Mouse (Mus musculus) spleen, adult 2 months (tissue): ENCODE measurements around the gene Serpina3a. TPM values are rescaled to one million over a fixed set of nuclear protein-coding genes. Genes with fewer than 3 reads are reported as not detected.

ENCODE experiments used
- DNase-seq, 2 experiments: peaks; one replicate each; pipeline versions ENCODE4 v3.0.0 to v3.0.0-alpha.2; 2012 to 2021; ENCODE audit warnings: low spot score in 2 of 2, low read depth in 1 of 2
- H3K27ac ChIP-seq: fragments of 200-500 bp; 2 replicates; pipeline ENCODE4 v1.5.1; 2012; ENCODE audit warnings: low read length, inconsistent platforms; ENCODE audit not compliant: insufficient read depth
- H3K27me3 ChIP-seq: fragments of 200-500 bp; 2 replicates; pipeline ENCODE4 v1.6.1; 2012; ENCODE audit warnings: mild to moderate bottlenecking, moderate library complexity, low read length, inconsistent platforms; ENCODE audit not compliant: control insufficient read depth, insufficient read depth
- H3K36me3 ChIP-seq: fragments of 200-500 bp; 2 replicates; pipeline ENCODE4 v1.6.1; 2012; ENCODE audit warnings: mild to moderate bottlenecking, low read length, inconsistent platforms; ENCODE audit not compliant: control insufficient read depth, insufficient read depth
- H3K4me1 ChIP-seq: fragments of 200-500 bp; 2 replicates; pipeline ENCODE4 v1.6.1; 2011; ENCODE audit warnings: inconsistent platforms; ENCODE audit not compliant: control insufficient read depth, insufficient read depth, insufficient read length
- H3K4me3 ChIP-seq: fragments of 200-500 bp; 2 replicates; pipeline ENCODE4 v1.5.1; 2011; ENCODE audit warnings: mild to moderate bottlenecking, inconsistent platforms; ENCODE audit not compliant: insufficient read depth, insufficient read length; ENCODE audit errors: extremely low read depth
- CTCF ChIP-seq: fragments of 200-500 bp; IDR thresholded peaks from 2 replicates; pipeline ENCODE4 v1.5.1; 2011; ENCODE audit warnings: mild to moderate bottlenecking, inconsistent platforms; ENCODE audit not compliant: insufficient read depth, insufficient read length, insufficient replicate concordance; ENCODE audit errors: extremely low read depth
- POLR2A ChIP-seq: fragments of 200-500 bp; IDR thresholded peaks from 2 replicates; pipeline ENCODE4 v1.6.1; 2011; ENCODE audit warnings: low read depth, low read length, inconsistent platforms
- WGBS: fragments of 180-500 bp; shearing (Covaris S2); methylation state at CpG from one replicate; pipeline ENCODE4 v1.1.7; 2018; 5-methylcytosine and 5-hydroxymethylcytosine counted together
- polyA plus RNA-seq: library from polyadenylated mRNA; depleted of rRNA; stranded (reverse); fragments of >200 nt; gene quantifications from 2 replicates; pipeline ENCODE4 v1.2.3, GENCODE M21; 2012

The Serpina3a gene
- polyA plus RNA-seq, 1 experiment, result not detected

- H3K36me3 ChIP-seq, result no peaks in the 10 kb centered on the region
- DNase-seq, result no peak
- H3K27me3 ChIP-seq, result no peaks in the 10 kb centered on the region
- TF ChIP-seq CTCF (no peak), POLR2A (no peak)
- no peak overlapping the region for H3K4me3 ChIP-seq
- H3K4me1 ChIP-seq, result no peaks in the 10 kb centered on the region
- no peak overlapping the region for H3K27ac ChIP-seq
- WGBS, result 87% methylated on average over 4 of the region's 4 CpGs
Measured at GRCm38 (mm10) chr12:104140543-104141103, 28.1 kb downstream of the Serpina3a start.

GRCm38 (mm10) chr12:104141506-104141905, 29.0 kb downstream of the Serpina3a start:
- Histone ChIP-seq H3K27ac (no peak overlapping the region), H3K36me3 (no peaks in the 10 kb centered on the region), H3K4me3 (no peak overlapping the region), H3K4me1 (no peaks in the 10 kb centered on the region), H3K27me3 (no peaks in the 10 kb centered on the region)
- no peak for DNase-seq
- no peak for TF ChIP-seq CTCF
- no peak for TF ChIP-seq POLR2A
- whole genome bisulfite sequencing, result 86% methylated on average over 1 of the region's 1 CpGs

- TF ChIP-seq CTCF, result no peak
- TF ChIP-seq POLR2A, result no peak
- no peak for DNase-seq
- no peaks in the 10 kb centered on the region for H3K4me1 ChIP-seq
- no peaks in the 10 kb centered on the region for H3K27me3 ChIP-seq
- H3K4me3 ChIP-seq, result no peak overlapping the region
- H3K27ac ChIP-seq, result no peak overlapping the region
- no peaks in the 10 kb centered on the region for H3K36me3 ChIP-seq
- WGBS, result 18% methylated on average over 1 of the region's 1 CpGs
Measured at GRCm38 (mm10) chr12:104142427-104142826, 29.9 kb downstream of the Serpina3a start.

- 96% methylated on average over 1 of the region's 1 CpGs for WGBS
- TF ChIP-seq POLR2A, result no peak
- TF ChIP-seq CTCF, result no peak
- no peaks in the 10 kb centered on the region for H3K4me1 ChIP-seq
- no peak overlapping the region for H3K27ac ChIP-seq
- DNase-seq, result no peak
- H3K4me3 ChIP-seq, result no peak overlapping the region
- no peaks in the 10 kb centered on the region for H3K36me3 ChIP-seq
- H3K27me3 ChIP-seq, result no peaks in the 10 kb centered on the region
Measured at GRCm38 (mm10) chr12:104143286-104143685, 30.8 kb downstream of the Serpina3a start.

- Histone ChIP-seq H3K27ac (no peak overlapping the region), H3K36me3 (no peaks in the 10 kb centered on the region), H3K27me3 (no peaks in the 10 kb centered on the region), H3K4me1 (no peaks in the 10 kb centered on the region), H3K4me3 (no peak overlapping the region)
- TF ChIP-seq CTCF (no peak), POLR2A (no peak)
- no peak for DNase-seq
- 84% methylated on average over 2 of the region's 2 CpGs for WGBS
Measured at GRCm38 (mm10) chr12:104145571-104145970, 33.0 kb downstream of the Serpina3a start.

- no peak for TF ChIP-seq CTCF
- no peak for TF ChIP-seq POLR2A
- Histone ChIP-seq H3K36me3 (no peaks in the 10 kb centered on the region), H3K4me1 (no peaks in the 10 kb centered on the region), H3K27me3 (no peaks in the 10 kb centered on the region), H3K4me3 (no peak overlapping the region), H3K27ac (no peak overlapping the region)
- no peak for DNase-seq
- WGBS, result 78% methylated on average over 2 of the region's 2 CpGs
Measured at GRCm38 (mm10) chr12:104151989-104152388, 39.5 kb downstream of the Serpina3a start.

GRCm38 (mm10) chr12:104153041-104153645, 40.6 kb downstream of the Serpina3a start:
- no peak overlapping the region for H3K4me3 ChIP-seq
- H3K36me3 ChIP-seq, result no peaks in the 10 kb centered on the region
- no peaks in the 10 kb centered on the region for H3K4me1 ChIP-seq
- WGBS, result 72% methylated on average over 3 of the region's 3 CpGs
- no peaks in the 10 kb centered on the region for H3K27me3 ChIP-seq
- TF ChIP-seq CTCF, result no peak
- TF ChIP-seq POLR2A, result no peak
- H3K27ac ChIP-seq, result no peak overlapping the region
- no peak for DNase-seq
